Mouse (Mus musculus) gastrocnemius, postnatal 14 days (tissue): ENCODE measurements around the gene Sept4. TPM values are rescaled to one million over a fixed set of nuclear protein-coding genes. Genes with fewer than 3 reads are reported as not detected.

ENCODE experiments used
- DNase-seq: peaks from one replicate; pipeline ENCODE4 v3.0.0; 2021; ENCODE audit warnings: mixed read lengths
- intact Hi-C: fragments of 180-260 bp; cut with DNase I; formaldehyde crosslinking; loops from one replicate; pipeline ENCODE4 v1.15.1; 2025; ENCODE audit warnings: low total_unique reads
- total RNA-seq, 2 experiments: library from RNA; stranded (reverse); gene quantifications; 2 replicates each; pipeline ENCODE4 v1.2.3; 2021

Gene Sept4
- total RNA-seq, 2 experiments from 2014 or later = 41.2 TPM

DNA sequence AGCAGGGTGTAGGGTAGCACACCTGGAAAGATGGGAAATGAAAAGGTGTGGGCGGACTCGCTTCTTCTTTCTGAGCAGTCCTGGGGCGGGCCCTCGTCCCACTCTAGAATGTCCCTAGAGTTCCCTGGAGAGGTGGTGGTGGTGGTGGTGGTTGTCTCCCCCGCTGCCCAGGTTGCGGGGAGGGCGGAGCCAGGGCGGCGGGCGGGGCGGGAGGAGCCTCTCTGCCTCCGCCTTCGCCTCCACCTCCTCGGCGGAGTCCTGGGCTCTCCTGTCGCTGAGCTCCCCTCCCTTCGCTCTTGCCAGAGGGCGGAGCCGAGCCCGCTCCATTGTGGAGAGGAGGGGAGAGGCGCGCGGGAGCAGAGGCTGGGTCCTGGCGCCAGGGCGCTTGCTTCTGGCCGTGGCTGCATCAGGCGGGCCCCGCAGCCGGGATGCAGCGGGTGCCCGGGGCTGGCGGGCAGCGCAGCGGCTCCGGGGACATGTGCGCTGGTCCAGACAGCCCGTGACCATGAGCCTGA is 26.7 kb downstream of the Sept4 start:
- intact Hi-C loops = no loop called here
- DNase-seq = peak; percentile 88

DNA sequence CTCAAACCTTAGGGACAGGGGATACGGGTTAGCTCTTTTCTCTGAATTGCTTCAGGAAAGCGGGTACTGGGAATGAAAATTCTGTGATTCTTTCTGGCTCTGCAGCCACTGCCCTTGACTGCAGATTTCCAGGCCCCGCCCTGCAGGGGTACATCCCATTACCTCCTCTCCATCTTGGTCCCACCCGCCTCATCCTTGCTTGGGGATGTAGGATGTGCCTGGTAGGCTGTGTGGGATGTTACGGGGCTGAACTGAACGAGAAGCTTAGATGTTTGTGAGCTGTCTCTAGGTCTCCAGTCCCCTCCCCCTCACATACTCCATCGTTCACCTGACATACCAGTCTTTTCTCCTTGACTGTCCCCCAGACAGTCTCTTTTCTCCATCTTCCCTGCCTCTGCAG is 27.3 kb downstream of the Sept4 start:
- DNase-seq = no peak
- intact Hi-C loops = no loop called here

DNA sequence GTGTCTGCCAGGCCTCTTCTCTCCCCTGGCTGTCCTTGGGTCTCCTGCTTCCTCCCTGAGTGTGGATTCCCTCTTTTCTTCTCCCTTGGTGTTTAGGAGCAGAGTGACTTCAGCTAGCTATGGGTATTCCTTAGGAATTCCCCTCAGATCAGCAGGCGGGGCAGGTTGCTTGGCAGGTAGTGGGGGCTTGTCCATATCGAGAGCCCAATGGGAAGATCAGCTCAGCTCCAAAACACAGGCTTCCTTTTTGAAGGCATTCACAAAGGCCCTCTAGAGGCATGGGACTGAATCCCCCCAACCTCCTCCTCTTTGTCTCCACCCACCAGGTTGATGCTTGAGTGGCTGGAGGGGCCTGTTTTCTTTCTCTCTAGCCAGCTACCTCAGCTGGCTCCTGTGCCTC is 27.8 kb downstream of the Sept4 start:
- intact Hi-C loops = no loop called here
- no peak for DNase-seq

DNA sequence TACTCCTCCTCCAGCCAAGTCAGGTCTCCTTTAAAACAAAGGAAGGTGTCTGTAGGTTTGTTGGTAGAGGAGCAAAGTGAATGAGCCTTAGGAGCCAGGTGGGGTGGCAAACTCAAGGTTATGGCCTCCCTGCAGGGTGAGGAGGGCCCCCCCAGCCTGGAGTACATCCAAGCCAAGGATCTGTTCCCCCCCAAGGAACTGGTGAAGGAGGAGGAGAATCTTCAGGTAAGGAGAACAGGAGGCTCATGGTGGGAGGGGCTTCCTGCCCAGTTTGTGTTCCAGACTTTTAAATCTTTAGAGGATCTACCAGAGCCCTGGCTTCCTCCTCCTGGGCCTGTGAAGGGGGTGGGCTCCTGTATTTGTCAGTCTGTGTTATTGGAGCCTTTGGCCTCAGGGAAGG is 28.4 kb downstream of the Sept4 start:
- DNase-seq = no peak
- intact Hi-C loops = no loop called here

DNA sequence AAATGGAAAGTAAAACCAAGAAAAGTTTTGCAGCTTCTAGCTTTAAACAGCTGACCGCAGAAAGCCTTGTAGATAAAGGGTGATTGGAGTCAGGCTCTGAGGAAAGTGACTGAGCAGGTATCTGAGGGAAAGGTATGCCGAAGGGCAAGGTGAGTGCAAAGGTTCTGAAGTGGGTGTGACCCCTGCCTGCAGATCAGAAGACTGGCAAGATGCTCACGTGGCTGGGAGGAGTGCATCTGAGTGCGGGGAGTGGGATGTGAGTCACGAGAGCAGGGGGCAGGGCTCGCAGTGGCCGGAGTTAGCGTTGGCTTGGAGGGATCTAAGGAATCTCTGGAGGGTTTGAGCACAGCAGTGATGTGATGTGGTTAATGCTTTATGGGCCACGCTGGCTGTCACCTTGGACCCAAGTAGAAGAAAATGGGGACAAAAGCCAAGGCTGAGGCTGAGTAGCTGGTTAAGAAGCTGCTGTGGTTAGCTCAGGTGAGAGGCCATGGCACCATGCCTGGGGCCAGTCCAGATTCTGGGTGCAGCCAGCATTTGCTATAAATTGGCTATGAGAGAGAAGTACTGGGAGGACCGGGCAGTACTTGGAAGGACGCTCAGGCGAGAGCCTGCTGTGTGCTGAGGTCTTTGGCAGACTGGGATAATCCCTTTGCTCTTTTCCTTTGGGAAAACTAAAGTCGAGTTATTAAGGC is 30.8 kb downstream of the Sept4 start:
- no peak for DNase-seq
- intact Hi-C loops = no loop called here

DNA sequence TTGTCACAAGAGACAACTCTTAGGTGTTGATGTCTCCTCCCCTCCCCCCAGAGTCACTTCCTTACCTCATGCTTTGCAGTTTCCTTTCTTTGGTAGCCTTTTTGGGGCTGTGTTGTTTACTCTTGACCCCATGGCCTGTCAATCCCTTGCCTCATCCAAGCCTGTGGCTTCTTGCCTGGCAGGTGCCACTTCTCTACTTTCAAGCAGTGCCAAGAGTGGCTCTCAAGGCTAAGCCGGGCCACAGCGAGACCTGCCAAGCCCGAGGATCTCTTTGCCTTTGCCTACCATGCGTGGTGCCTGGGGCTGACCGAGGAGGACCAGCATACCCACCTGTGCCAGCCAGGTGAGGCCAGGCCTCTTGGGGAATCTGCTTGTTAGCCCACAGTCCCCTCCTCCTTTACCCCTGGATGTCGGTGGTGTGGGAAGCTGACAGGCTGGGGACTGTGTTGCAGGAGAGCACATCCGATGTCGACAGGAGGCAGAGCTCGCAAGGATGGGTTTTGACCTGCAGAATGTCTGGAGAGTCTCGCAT is 31.7 kb downstream of the Sept4 start:
- no peak for DNase-seq
- intact Hi-C loops = no loop called here

DNA sequence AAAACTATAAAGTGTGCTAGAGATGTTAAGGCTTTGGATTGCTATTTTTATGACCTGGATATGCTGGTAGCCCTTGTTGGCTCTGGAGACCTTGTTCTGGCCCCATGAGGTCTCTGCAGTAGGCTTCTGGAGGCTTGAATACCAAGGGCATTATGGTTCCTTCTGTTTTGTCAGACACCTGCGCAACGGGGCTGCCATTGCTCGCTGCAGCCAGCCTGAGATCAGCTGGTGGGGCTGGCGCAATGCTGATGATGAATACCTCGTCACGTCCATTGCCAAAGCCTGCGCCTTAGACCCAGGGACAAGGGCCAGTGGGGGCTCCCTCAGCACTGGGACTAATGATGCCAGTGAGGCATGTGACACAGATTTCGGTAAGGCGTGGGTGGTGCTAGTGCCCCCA is 33.5 kb downstream of the Sept4 start:
- intact Hi-C loops = no loop called here
- no peak for DNase-seq

DNA sequence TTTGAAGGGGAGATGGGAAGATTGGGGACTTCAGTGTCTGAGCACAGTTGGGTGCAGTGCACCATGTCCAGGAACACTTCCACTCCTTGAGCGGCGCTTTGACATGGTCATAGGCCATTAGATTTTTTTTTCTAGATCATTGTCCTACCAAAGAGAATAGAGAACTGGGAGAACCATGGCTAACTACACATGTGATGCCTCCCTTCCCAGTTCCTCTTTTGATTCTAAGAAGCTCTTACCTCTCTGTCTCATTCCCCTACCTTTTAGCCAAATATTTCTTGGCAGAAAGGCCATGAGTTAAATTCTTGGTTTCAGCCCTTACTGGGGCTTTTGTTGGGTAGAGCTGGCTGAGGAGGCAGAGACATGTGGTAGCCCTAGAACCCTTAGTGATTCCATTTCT is 34.9 kb downstream of the Sept4 start:
- intact Hi-C loops = no loop called here
- no peak for DNase-seq

DNA sequence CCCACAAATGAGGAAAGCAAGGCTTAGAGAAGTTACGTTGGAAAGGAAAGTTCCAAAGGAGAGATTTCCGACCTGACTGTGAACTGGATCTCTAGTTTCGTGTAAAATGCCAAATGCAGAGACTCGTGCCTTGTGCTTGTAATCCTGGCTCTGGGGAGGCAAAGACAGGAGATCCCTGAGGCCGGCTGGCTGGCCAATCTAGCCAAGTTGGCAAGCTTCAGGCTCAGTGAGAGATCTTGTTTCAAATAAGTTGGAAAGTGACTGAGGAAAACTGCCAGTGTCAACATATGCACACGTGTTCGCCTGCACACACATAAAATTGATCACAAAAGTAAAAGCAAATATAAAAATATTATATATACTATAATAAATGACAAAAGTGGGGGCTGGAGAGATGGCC is 40.6 kb downstream of the Sept4 start:
- intact Hi-C loops = no loop called here
- DNase-seq = peak; percentile 54

DNA sequence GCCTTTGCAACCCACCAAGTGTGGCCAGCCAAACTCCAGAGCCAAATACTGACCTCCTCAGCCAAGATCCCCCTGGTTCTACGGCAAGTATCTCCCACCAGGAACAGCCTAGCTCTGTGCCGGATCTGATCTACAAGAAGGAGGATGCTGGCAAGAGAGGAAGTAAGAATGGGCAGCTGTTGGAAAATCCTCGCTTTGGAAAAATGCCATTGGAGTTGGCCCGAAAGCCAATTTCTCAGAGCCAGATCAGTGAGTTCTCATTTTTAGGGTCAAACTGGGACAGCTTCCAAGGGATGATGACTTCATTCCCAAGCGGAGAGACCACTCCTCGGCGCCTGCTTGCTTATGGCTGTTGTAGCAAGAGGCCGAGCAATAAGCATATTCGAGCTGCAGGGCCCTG is 42.8 kb downstream of the Sept4 start:
- intact Hi-C loops = no loop called here
- no peak for DNase-seq

DNA sequence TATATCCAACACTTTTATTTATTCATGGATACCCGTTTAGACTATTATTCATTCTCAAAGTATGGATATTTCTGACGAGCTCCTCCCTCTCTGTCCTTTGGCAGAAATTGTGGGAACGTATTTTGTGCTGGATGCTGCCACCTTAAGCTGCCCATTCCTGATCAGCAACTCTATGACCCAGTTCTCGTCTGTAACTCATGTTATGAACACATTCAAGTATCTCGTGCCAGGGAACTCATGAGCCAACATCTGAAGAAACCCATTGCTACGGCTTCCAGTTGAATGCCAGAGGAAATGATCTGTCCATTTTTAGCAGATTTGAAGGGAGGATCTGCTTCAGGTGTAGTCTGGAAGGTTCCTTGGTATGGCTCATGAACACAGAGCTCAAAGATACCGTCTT is 45.3 kb downstream of the Sept4 start:
- intact Hi-C loops = no loop called here
- no peak for DNase-seq

DNA sequence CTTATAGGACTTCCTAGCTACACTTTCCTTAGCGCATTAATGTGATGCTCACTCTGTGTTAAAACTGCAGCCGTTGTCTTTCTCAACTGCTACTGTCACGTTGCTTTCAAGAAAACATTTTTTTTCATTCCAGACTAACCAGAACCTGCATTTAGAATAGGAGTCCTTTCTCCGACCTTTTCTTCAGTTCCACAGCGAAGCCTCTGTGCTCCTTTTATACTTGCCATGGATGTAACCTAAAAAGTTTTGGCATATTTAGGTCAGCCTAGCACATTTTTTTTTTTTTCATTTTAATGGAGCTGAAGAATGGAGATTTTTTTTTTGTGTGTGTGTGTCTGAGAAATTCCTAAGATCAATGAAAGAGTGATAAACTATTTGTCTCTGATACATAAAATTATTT is 46.8 kb downstream of the Sept4 start:
- DNase-seq = no peak
- intact Hi-C loops = no loop called here

DNA sequence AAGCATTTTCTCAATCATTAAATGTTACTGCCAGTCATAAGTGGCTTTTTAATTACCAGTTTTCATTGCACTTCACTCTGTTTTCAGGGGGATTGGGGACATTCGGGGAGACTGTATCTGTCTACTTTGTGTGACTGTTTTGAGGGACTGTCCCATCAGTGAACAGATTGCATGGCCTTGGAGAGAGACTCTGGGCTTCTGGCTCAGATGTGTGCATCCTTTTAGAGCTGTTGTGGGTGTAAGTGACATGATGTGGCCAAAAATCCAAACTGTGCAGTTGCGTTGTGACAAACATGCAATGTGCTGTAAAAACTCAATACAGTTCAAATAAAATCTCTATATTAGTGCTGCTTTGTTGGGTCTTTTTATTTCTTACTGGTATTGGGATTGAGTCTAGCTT is 47.2 kb downstream of the Sept4 start:
- intact Hi-C loops = no loop called here

DNA sequence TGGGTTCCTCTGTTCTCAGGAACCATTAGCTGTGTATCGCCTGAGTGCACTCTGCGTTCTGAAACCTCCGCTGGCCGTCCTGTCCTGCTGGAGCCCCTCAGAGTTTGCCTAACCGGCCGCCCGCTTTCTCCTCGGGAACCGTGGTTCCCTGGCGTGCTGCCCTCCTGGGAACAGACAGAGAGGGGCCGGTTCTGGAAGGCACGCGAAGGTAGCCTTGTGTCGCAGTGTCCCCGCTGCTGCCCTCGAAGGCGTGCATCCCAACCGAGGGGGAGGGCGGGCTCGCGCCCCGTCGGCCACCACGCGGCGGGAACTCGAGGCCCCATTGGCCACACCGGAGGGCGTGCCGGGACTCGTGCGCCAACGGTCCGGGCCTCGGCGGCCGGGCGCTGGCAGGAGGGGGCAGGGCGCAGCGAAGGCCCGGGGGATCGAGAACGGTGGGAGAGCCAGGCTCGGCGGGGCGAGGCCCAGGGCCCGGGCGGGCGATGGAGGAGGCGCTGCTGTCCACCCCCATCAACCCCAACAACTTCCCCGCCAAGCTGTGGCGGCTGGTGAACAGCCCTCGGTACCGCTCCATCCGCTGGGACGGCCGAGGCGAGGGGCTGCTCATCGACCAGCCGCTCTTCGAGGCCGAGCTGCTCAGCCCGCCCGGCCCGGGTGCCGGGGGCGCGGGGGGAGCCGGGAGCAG is 48.2 kb downstream of the Sept4 start, which contains the start of gene Hsf5:
Gene Hsf5 (plus strand): TSS at position 375 of the 685 bp plus-strand sequence.
- DNase-seq = no peak
- intact Hi-C loops = no loop called here

More for the DNA sequence above, 47.2 kb downstream of the Sept4 start:
- DNase-seq = no peak

DNA sequence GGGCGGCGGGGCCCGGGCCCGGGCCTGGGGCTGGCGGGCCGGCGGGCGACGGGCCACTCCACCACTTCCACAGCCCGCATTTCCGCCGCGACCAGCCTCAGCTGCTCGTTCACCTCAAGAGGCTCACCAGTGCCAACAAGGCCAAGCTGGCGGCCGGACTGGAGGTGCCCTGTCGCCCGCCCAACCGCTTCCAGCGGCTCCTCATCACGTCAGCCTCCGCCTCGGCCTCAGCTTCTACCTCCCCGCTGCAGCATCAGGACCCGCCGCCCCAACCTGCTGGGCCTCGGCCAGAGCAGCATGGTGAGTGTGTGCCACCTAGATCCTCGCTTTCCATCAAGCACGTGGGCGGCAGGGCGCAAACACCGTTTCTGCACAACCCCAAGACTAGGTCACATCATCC is 48.9 kb downstream of the Sept4 start:
- DNase-seq = no peak
- intact Hi-C loops = no loop called here

DNA sequence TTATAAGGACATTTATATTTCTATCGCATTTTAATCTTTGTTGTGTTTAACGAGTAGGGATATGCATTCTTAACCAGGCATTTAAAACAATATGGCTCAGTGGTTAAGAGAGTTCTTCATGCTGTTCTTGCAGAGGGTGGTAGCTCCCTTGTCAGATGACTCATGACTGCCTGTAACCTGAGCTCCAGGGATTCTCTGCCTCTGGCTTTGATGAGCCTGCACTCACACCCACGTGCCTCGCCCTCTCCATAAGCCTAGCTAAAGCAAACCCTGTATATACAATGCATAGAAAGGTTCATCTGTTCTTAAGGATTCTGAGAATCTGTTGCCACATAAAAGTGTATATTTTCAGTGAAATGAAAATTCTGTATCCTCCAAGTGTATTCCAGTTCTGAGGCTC is 54.5 kb downstream of the Sept4 start:
- DNase-seq = no peak
- intact Hi-C loops = no loop called here

DNA sequence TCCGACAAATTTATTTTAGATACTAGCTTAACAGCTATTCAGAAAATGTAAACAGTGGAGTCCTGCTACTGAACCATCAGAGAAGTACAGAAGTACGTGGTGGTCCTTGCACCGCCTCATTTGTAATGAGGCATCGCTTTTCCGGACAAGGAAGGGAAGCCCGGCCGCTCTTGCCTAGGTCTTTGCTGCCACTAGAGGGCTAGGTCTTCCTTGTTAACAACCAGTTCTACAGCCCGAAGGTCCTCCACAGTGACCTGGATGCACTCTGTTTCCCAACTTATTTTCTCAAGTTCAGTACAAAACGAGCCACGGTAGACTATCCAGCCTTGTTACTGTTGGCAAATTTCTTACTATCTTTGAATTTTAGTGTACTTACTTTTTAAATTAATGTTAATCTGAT is 61.2 kb downstream of the Sept4 start:
- intact Hi-C loops = no loop called here
- peak; percentile 13 for DNase-seq

DNA sequence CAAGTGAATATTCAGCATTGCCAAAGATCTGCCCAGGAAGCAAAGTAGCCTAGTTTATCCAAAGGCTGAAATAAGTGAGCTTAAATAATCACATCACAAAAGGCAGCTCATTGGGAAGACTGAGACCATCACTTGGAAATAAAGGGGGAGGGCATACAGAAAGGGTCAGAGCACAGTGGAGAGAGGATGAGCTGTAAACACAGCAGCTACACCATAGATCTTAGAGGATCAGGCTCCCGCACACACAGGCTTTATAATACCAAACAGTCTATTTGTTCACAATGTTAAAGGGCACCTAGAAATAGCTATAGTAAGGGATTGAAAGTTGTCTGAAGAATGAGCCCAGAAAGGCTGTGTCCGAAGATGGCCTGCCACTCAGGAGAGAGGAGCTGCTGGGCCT is 70.1 kb downstream of the Sept4 start:
- no peak for DNase-seq
- intact Hi-C loops = no loop called here

DNA sequence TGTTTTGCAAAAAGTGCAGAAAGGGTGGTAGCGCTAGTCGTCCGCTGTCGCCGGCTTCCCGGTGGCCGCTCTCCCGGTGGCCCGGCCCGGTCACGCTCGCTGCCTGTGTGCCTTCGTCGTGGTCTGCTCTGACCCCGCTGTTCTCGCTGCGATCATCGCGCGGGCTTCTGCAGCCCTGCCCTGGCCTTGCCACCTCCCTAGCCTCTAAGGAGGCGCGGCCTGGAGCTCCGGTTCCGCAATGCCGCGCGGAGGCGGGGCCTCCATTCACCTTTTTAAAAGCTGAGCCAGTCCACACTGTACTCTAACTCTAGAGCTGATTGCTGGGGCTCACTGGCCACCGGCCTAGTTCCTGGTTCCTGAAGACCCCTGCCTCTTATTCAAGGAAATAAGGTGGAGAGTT is 70.5 kb downstream of the Sept4 start:
- intact Hi-C loops = no loop called here
- peak; percentile 63 for DNase-seq
